Mouse (Mus musculus): Measurements from ENCODE around the gene Agap2. TPM values are rescaled to one million over a fixed set of nuclear protein-coding genes. Genes with fewer than 3 reads are reported as not detected.

Agap2 gene
- total and polyA plus RNA-seq, 2 experiments from 2014 or later: 4.9 to 229 TPM

DNA sequence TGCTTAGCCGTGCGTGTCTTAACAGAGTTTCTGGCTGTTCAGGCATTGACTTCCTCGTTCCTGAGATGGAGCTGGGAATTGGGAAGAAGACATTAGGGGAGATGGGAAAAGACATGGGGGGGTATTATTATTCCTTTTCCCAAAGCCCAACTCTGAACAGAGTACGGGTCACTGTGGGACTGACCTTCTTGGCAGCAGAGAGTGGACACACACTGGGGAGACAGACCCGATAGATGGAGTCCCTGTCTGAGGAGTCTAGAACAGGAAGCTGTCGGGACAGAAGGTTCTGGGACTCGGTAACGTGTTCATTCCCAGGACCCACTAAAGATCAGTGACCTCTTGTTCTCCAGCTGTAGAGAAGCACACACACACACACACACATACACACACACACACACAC is 567 bp downstream of the Agap2 start:
- no peak overlapping the region for H3K9ac ChIP-seq (replicated peaks; ENCODE audit: low read length)
- no peak for DNase-seq (ENCODE audit: low spot score)
- H3K4me1 ChIP-seq (ENCODE audit: insufficient read depth, low read length): peaks cover 12% of the 10 kb centered on the region
- no peaks in the 10 kb centered on the region for H3K27me3 ChIP-seq (ENCODE audit: insufficient read depth, low read length)
- no peak for TF ChIP-seq CTCF (IDR thresholded peaks at IDR 0.05; ENCODE audit: low read depth)
- no peak overlapping the region for H3K4me3 ChIP-seq (ENCODE audit: low read length)
- no peaks in the 10 kb centered on the region for H3K36me3 ChIP-seq (ENCODE audit: insufficient read depth, low read length)
- WGBS: 75% methylated on average over 8 of the region's 8 CpGs
- no peaks in the 10 kb centered on the region for H3K9me3 ChIP-seq (ENCODE audit: low read length)
- no peak overlapping the region for H3K4me2 ChIP-seq (ENCODE audit: low read depth, low read length)
- no peak overlapping the region for H3K27ac ChIP-seq
- no peak for ATAC-seq

DNA sequence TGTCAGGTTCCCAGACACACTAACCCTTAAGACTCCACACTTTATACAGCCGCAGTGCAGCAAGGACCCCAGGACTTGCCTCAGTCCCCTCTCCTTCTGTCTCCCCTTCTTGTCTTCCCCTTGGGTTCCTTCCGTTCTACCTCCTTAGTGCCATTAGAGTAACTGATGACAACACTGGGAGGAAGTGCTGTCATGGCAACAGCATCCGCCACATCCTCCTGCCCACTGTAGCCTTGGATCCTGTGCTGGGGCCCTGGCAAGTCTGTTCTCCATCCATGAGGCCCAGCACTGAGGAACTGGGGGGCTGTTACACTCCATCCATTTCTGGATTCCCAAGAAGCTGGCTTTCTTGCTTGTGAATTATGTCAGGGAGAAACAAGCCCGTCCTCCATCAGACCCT is 998 bp downstream of the Agap2 start:
- Histone ChIP-seq H3K4me3 (ENCODE audit: low read length) (no peak overlapping the region), H3K27me3 (ENCODE audit: insufficient read depth, low read length) (no peaks in the 10 kb centered on the region), H3K9me3 (ENCODE audit: low read length) (no peaks in the 10 kb centered on the region), H3K4me1 (ENCODE audit: insufficient read depth, low read length) (peaks cover 14% of the 10 kb centered on the region), H3K4me2 (ENCODE audit: low read depth, low read length) (no peak overlapping the region), H3K27ac (no peak overlapping the region), H3K9ac (replicated peaks; ENCODE audit: low read length) (no peak overlapping the region), H3K36me3 (ENCODE audit: insufficient read depth, low read length) (no peaks in the 10 kb centered on the region)
- ATAC-seq: no peak
- no peak for TF ChIP-seq CTCF (IDR thresholded peaks at IDR 0.05; ENCODE audit: low read depth)
- 32% methylated on average over 4 of the region's 4 CpGs for WGBS
- DNase-seq (ENCODE audit: low spot score): no peak

DNA sequence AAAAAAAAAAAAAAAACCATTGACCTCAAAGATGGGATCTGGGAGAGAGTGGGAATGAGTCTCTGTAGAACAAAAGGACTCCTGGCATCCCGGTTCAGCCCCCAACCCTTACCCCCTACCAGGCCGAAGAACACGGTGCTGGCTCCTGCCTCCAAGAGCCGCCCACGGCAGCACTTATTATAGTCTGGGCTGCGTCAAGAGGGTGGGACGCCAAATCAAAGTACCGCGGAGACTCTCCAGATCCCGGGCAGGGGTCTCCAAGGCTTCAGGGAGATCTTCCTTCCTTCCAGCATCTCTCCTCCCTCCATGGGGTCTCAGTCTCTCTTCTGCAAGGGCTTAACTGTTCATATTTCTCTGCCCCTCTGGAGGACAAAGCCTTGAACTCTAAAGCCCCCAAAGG is 2.4 kb downstream of the Agap2 start:
- no peak for ATAC-seq
- H3K4me3 ChIP-seq (ENCODE audit: low read length): peak overlapping the region; percentile 72
- no peaks in the 10 kb centered on the region for H3K36me3 ChIP-seq (ENCODE audit: insufficient read depth, low read length)
- H3K27ac ChIP-seq: peak overlapping the region; percentile 87
- peak overlapping the region; percentile 87 for H3K4me2 ChIP-seq (ENCODE audit: low read depth, low read length)
- WGBS: 3% methylated on average over 10 of the region's 10 CpGs
- H3K9me3 ChIP-seq (ENCODE audit: low read length): no peaks in the 10 kb centered on the region
- H3K27me3 ChIP-seq (ENCODE audit: insufficient read depth, low read length): no peaks in the 10 kb centered on the region
- H3K4me1 ChIP-seq (ENCODE audit: insufficient read depth, low read length): peaks cover 20% of the 10 kb centered on the region
- DNase-seq (ENCODE audit: low spot score): peak; percentile 21
- peak overlapping the region; percentile 40 for H3K9ac ChIP-seq (replicated peaks; ENCODE audit: low read length)
- no peak for TF ChIP-seq CTCF (IDR thresholded peaks at IDR 0.05; ENCODE audit: low read depth)

DNA sequence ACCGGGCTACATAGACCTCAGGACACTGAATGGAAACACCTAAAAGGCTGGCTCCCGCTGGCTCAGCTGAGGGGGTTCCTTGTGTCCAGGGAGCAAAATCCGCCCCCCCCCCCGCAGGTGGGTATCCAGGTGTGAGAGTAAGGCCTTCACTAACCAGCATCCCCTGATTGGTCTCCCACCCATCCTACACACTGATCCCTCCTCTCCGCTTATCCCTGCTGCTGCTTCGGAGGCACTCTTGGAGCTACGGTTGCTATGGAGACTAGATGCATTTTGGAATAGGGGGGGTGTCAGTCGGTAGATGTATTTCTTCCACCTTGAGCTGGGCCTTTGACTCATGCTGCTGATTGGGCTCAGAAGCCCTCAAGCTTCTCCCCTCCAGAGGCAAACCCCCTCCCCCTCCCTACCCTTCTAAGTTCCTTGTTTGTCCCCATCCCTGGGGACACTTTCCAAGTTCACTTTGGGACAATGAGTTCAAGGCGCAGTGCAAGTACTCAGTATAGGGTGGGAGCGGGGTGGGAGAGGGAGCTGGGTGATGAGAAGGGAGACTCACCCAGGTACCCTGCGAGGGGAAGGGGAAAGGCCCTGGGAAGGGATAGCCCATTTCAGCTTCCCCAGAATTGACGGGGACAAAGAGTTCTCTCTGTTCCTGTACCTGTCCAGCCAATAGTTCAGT is 3.1 kb downstream of the Agap2 start:
- peaks cover 20% of the 10 kb centered on the region for H3K4me1 ChIP-seq (ENCODE audit: insufficient read depth, low read length)
- no peaks in the 10 kb centered on the region for H3K27me3 ChIP-seq (ENCODE audit: insufficient read depth, low read length)
- TF ChIP-seq CTCF (IDR thresholded peaks at IDR 0.05; ENCODE audit: low read depth): no peak
- H3K9ac ChIP-seq (replicated peaks; ENCODE audit: low read length): peak overlapping the region; percentile 40
- 1% methylated on average over 12 of the region's 12 CpGs for WGBS
- H3K4me2 ChIP-seq (ENCODE audit: low read depth, low read length): peak overlapping the region; percentile 87
- H3K36me3 ChIP-seq (ENCODE audit: insufficient read depth, low read length): no peaks in the 10 kb centered on the region
- no peaks in the 10 kb centered on the region for H3K9me3 ChIP-seq (ENCODE audit: low read length)
- peak overlapping the region; percentile 72 for H3K4me3 ChIP-seq (ENCODE audit: low read length)
- peak; percentile 76 for DNase-seq (ENCODE audit: low spot score)
- peak; percentile 55 for ATAC-seq
- H3K27ac ChIP-seq: peak overlapping the region; percentile 87

DNA sequence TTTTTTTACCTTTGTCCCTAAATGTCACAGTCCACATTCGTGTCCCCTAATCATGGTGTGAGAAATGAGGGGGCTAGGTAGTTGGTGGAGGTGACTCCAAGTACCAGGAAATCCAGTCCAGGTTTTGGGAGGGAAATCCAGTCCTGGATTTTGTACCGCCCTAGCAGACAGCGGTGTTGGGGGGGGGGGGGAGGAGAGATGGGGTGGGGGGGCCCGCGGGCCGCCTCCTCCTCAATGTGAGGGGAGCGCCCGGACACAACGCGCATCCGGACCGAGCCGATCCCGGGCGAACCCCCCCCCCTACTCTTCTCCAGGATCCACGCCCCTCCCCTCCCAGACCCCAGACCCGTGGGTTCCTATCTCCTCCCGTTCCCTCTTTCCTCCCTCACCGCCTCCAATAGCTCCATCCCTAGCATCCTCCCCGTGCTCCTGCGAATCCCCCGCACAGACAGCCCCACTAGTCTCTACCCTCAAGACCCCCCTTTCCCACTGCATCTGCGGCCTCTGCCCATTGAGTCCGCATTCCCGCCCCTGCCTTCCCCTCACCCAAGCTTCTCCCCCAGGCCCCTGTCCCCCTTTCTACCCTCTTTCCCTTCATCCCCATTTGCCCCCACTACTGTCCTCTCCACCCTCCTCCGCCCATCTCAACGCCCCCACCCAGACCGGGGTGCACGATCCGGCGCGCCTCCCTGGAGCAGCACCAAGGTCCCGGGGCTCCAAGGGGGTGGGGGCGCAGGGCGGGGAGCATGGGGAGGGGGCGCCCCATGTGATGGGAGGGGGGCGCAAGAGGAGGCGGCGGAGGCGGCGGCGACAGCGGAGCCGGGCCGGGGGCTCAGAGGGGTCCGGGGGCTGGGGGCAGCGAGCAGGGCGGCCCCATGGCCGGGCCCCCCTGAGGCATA is 3.8 kb downstream of the Agap2 start:
- H3K9me3 ChIP-seq (ENCODE audit: low read length): no peaks in the 10 kb centered on the region
- TF ChIP-seq CTCF (IDR thresholded peaks at IDR 0.05; ENCODE audit: low read depth): no peak
- peak overlapping the region; percentile 87 for H3K27ac ChIP-seq
- peak overlapping the region; percentile 72 for H3K4me3 ChIP-seq (ENCODE audit: low read length)
- peak; percentile 92 for DNase-seq (ENCODE audit: low spot score)
- no peaks in the 10 kb centered on the region for H3K27me3 ChIP-seq (ENCODE audit: insufficient read depth, low read length)
- under 1% methylated on average over 31 of the region's 49 CpGs for WGBS
- ATAC-seq: peak; percentile 77
- peak overlapping the region; percentile 87 for H3K9ac ChIP-seq (replicated peaks; ENCODE audit: low read length)
- 0 out of 2 replicates have a peak, but pooled peaks cover 3% of the 10 kb centered on the region for H3K36me3 ChIP-seq (ENCODE audit: insufficient read depth, low read length)
- peaks cover 20% of the 10 kb centered on the region for H3K4me1 ChIP-seq (ENCODE audit: insufficient read depth, low read length)
- H3K4me2 ChIP-seq (ENCODE audit: low read depth, low read length): peak overlapping the region; percentile 87

DNA sequence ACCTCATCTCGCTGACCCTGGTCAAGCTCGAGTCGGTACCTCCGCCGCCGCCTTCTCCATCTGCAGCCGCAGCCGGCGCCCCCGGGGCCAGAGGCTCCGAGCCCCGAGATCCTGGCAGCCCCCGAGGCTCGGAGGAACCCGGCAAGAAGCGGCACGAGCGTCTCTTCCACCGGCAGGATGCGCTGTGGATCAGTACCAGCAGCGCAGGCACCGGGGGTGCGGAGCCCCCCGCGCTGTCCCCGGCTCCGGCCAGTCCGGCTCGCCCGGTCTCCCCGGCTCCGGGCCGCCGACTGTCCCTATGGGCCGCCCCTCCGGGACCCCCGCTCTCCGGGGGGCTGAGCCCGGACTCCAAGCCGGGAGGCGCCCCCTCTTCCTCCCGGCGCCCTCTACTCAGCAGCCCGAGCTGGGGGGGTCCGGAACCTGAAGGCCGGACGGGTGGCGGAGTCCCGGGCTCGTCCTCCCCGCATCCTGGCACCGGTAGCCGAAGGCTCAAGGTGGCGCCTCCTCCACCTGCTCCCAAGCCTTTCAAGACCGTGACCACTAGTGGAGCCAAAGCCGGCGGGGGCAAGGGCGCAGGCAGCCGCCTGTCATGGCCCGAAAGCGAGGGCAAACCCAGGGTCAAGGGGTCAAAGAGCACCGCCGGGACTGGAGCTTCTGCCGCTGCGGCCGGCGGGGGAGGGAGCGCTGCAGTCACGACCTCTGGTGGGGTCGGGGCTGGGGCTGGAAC is 4.7 kb downstream of the Agap2 start:
- H3K9me3 ChIP-seq (ENCODE audit: low read length): no peaks in the 10 kb centered on the region
- peaks cover 20% of the 10 kb centered on the region for H3K4me1 ChIP-seq (ENCODE audit: insufficient read depth, low read length)
- 0 out of 2 replicates have a peak, but pooled peaks have one; percentile 4 for ATAC-seq
- peak; percentile 32 for TF ChIP-seq CTCF (IDR thresholded peaks at IDR 0.05; ENCODE audit: low read depth)
- 1% methylated on average over 69 of the region's 70 CpGs for WGBS
- H3K27ac ChIP-seq: peak overlapping the region; percentile 87
- no peaks in the 10 kb centered on the region for H3K27me3 ChIP-seq (ENCODE audit: insufficient read depth, low read length)
- H3K9ac ChIP-seq (replicated peaks; ENCODE audit: low read length): peak overlapping the region; percentile 87
- peak overlapping the region; percentile 87 for H3K4me2 ChIP-seq (ENCODE audit: low read depth, low read length)
- 0 out of 2 replicates have a peak, but pooled peaks cover 11% of the 10 kb centered on the region for H3K36me3 ChIP-seq (ENCODE audit: insufficient read depth, low read length)
- DNase-seq (ENCODE audit: low spot score): peak; percentile 71
- H3K4me3 ChIP-seq (ENCODE audit: low read length): peak overlapping the region; percentile 72

Measured in hindbrain, postnatal 0 days (tissue).